Mouse (Mus musculus) CH12.LX (cell line): ENCODE data around the gene Dgkg.

Experiments
- BHLHE40 ChIP-seq: IDR thresholded peaks from 2 replicates; pipeline ENCODE4 v1.6.1; 2011; ENCODE audit warnings: mild to moderate bottlenecking, low read depth, low read length, improper control_type of control experiment
- CTCF ChIP-seq, 2 experiments: IDR thresholded peaks in 1 of 2; conservative IDR thresholded peaks in 1 of 2; 2 replicates each; pipeline ENCODE4 v1.5.1; 2011 to 2012; ENCODE audit warnings: low read depth in 2 of 2, low read length in 2 of 2, improper control_type of control experiment in 1 of 2, inconsistent platforms in 1 of 2, mild to moderate bottlenecking in 1 of 2, moderate library complexity in 1 of 2
- HCFC1 ChIP-seq: IDR thresholded peaks from 2 replicates; pipeline ENCODE4 v1.6.1; 2012; ENCODE audit warnings: low read depth, mild to moderate bottlenecking, inconsistent platforms, low read length, improper control_type of control experiment
- NELFE ChIP-seq: IDR thresholded peaks from 2 replicates; pipeline ENCODE4 v1.6.1; 2011; ENCODE audit warnings: low read depth, low read length, improper control_type of control experiment
- NRF1 ChIP-seq: IDR thresholded peaks from 2 replicates; pipeline ENCODE4 v1.6.1; 2014; ENCODE audit warnings: low read depth, mild to moderate bottlenecking, inconsistent platforms, low read length, improper control_type of control experiment, moderate library complexity
- PAX5 ChIP-seq: IDR thresholded peaks from 2 replicates; pipeline ENCODE4 v1.6.1; 2012; ENCODE audit warnings: low read length, inconsistent platforms, mixed read lengths
- POLR2A ChIP-seq: IDR thresholded peaks from 2 replicates; pipeline ENCODE4 v1.6.1; 2011; ENCODE audit warnings: low read depth, mild to moderate bottlenecking, improper control_type of control experiment, low read length

DNA sequence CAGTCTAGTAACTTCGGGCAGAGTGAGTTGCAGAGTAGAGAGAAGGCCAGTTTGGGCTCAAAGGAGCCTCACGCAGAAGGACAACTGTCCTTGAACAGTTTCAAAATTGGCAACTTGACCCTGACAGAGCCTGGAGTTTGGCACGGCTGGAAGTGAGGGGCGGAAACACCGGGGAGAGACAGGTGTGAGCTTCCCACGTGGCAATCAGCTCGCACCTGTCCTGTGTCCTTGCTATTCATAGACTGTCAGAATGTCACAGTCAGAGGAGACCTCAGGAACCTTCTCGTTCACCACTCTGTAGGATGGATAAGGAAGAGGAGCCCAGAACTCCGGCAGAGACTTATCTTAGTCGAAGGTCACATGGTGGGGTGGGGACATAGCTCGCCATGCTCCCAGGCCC lies 187.6 kb downstream of the Dgkg start:
- TF ChIP-seq CTCF (conservative IDR thresholded peaks at IDR 0.05 in 1 of 2, IDR thresholded peaks at IDR 0.05 in 1 of 2; ENCODE audit: low read depth in 2 of 2, low read length in 2 of 2) (no peak), PAX5 (no peak), POLR2A (no peak), NELFE (no peak), NRF1 (no peak), BHLHE40 (no peak), HCFC1 (no peak)
